Mouse (Mus musculus) urinary bladder, adult 18-20 months (tissue): Measurements from ENCODE around the gene Map2k7.
A peak's percentile ranks its signal among the peaks of the same experiment; 100 is the strongest.

Experiments
- DNase-seq, 2 experiments: peaks; one replicate each; pipeline ENCODE4 v3.0.0; 2022; ENCODE audit warnings: low spot score in 2 of 2, mixed read lengths in 2 of 2

Gene Map2k7

GRCm38 (mm10) chr8:4259125-4259804 is 20.7 kb downstream of the Map2k7 start, which contains the start of gene Ctxn1:
Ctxn1 (minus strand) TSS chr8:4259274.
- peak; percentile 92 to 96 for DNase-seq

- DNase-seq: no peak
Measured at GRCm38 (mm10) chr8:4259805-4260170, 21.2 kb downstream of the Map2k7 start.

- no peak for DNase-seq
Measured at GRCm38 (mm10) chr8:4263105-4263791, 24.7 kb downstream of the Map2k7 start.

- DNase-seq: no peak
Measured at GRCm38 (mm10) chr8:4265160-4265914, 26.8 kb downstream of the Map2k7 start.

GRCm38 (mm10) chr8:4267627-4268026 is 29.1 kb downstream of the Map2k7 start:
- DNase-seq: no peak

GRCm38 (mm10) chr8:4269609-4270008 is 31.1 kb downstream of the Map2k7 start:
- no peak for DNase-seq

GRCm38 (mm10) chr8:4275275-4276110 is 37.0 kb downstream of the Map2k7 start, which contains the start of gene Timm44:
Timm44 (minus strand) TSS chr8:4275913.
- DNase-seq: peak; percentile 90 to 92

- DNase-seq: no peak
Measured at GRCm38 (mm10) chr8:4276111-4276465, 37.5 kb downstream of the Map2k7 start.

- DNase-seq: no peak
Measured at GRCm38 (mm10) chr8:4292738-4293137, 54.2 kb downstream of the Map2k7 start.
